Mouse (Mus musculus) limb, embryonic 14.5 days (tissue): ENCODE results near the gene Itga11. TPM values are rescaled to one million over a fixed set of nuclear protein-coding genes. Genes with fewer than 3 reads are reported as not detected.
"Not testable (repeated sequence)": the region's sequence is repeated elsewhere in the genome, so short reads cannot be mapped to it uniquely, and the experiment has no call there.

ENCODE experiments used
- ATAC-seq: fragments of 200-750 bp; cut with Nextera tagmentation; 2 replicates; pipeline ENCODE4 v1.8.0; 2017; ENCODE audit warnings: low read depth, moderate number of reproducible peaks, moderate TSS enrichment; ENCODE audit not compliant: low FRiP score
- DNase-seq: peaks from one replicate; pipeline ENCODE4 v3.0.0-alpha.2; 2015; ENCODE audit warnings: low spot score
- H3K27ac ChIP-seq: fragments of 300-500 bp; sonication (generic); replicated peaks from 2 replicates; pipeline ENCODE4 v1.5.1; 2014; ENCODE audit warnings: low read depth, mild to moderate bottlenecking, low read length, moderate library complexity, mixed read lengths
- H3K27me3 ChIP-seq: fragments of 300-500 bp; sonication (generic); 2 replicates; pipeline ENCODE4 v1.6.1; 2014; ENCODE audit warnings: low read length, mixed read lengths; ENCODE audit not compliant: control insufficient read depth, insufficient read depth
- H3K36me3 ChIP-seq: fragments of 300-500 bp; sonication (generic); 2 replicates; pipeline ENCODE4 v1.6.1; 2014; ENCODE audit warnings: mild to moderate bottlenecking, low read length, moderate library complexity, mixed read lengths; ENCODE audit not compliant: control insufficient read depth, insufficient read depth
- H3K4me1 ChIP-seq: fragments of 300-500 bp; sonication (generic); 2 replicates; pipeline ENCODE4 v1.6.1; 2014; ENCODE audit warnings: antibody characterized with exemption, low read length, mixed read lengths; ENCODE audit not compliant: control insufficient read depth, insufficient read depth
- H3K4me2 ChIP-seq: fragments of 300-500 bp; sonication (generic); replicated peaks from 2 replicates; pipeline ENCODE4 v1.6.1; 2014; ENCODE audit warnings: low read depth, mild to moderate bottlenecking, low read length, moderate library complexity; ENCODE audit not compliant: severe bottlenecking
- H3K4me3 ChIP-seq: fragments of 300-500 bp; sonication (generic); replicated peaks from 2 replicates; pipeline ENCODE4 v1.5.1; 2014; ENCODE audit warnings: low read length
- H3K9ac ChIP-seq: fragments of 300-500 bp; sonication (generic); 2 replicates; pipeline ENCODE4 v1.6.1; 2014; ENCODE audit warnings: mild to moderate bottlenecking, low read depth, low read length, moderate library complexity; ENCODE audit not compliant: severe bottlenecking
- H3K9me3 ChIP-seq: fragments of 300-500 bp; sonication (generic); 2 replicates; pipeline ENCODE4 v1.6.1; 2016; ENCODE audit warnings: low read length; ENCODE audit not compliant: control insufficient read depth
- POLR2A ChIP-seq: fragments of 200-500 bp; IDR thresholded peaks from 2 replicates; pipeline ENCODE4 v1.8.0; 2012; ENCODE audit warnings: inconsistent platforms, mild to moderate bottlenecking, moderate library complexity, borderline replicate concordance; ENCODE audit not compliant: insufficient read depth, insufficient read length; ENCODE audit errors: extremely low read depth
- WGBS: fragments of 180-500 bp; shearing (Covaris S2); extraction: QIAGEN DNeasy Blood & Tissue Kit; methylation state at CpG from one replicate; pipeline ENCODE4 v1.1.7; 2014; 5-methylcytosine and 5-hydroxymethylcytosine counted together
- polyA plus RNA-seq, 2 experiments: library from polyadenylated mRNA; depleted of rRNA in 1 of 2; stranded (reverse) in 1 of 2; unstranded in 1 of 2; fragments of >200 nt; fragmentation: Nextera tagmentation in 1 of 2; extraction: Ambion mirVana in 1 of 2; gene quantifications; 2 replicates each; pipeline versions ENCODE4 v1.2.1 to v1.2.3; 2012 to 2014

Gene Itga11
- polyA plus RNA-seq, 2 experiments = 11.6 to 18.2 TPM

- H3K27ac ChIP-seq = no peak overlapping the region
- WGBS = 47% methylated on average over 16 of the region's 16 CpGs
- ATAC-seq = no peak
Measured at GRCm38 (mm10) chr9:62782976-62783781, 105.6 kb downstream of the Itga11 start.

GRCm38 (mm10) chr9:62784233-62784632 is 106.6 kb downstream of the Itga11 start:
- 94% methylated on average over 2 of the region's 2 CpGs for WGBS
- Histone ChIP-seq H3K4me3 (no peak overlapping the region), H3K36me3 (no peaks in the 10 kb centered on the region), H3K9me3 (no peaks in the 10 kb centered on the region), H3K4me2 (no peak overlapping the region), H3K27me3 (no peaks in the 10 kb centered on the region), H3K9ac (no peak overlapping the region), H3K4me1 (no peaks in the 10 kb centered on the region), H3K27ac (no peak overlapping the region)
- ATAC-seq (no peak), DNase-seq (no peak)
- no peak for TF ChIP-seq POLR2A

More at GRCm38 (mm10) chr9:62782976-62783781, 105.6 kb downstream of the Itga11 start:
- no peak overlapping the region for H3K4me3 ChIP-seq
- H3K27me3 ChIP-seq = no peaks in the 10 kb centered on the region
- no peaks in the 10 kb centered on the region for H3K4me1 ChIP-seq
- no peaks in the 10 kb centered on the region for H3K36me3 ChIP-seq
- peak; percentile 31 for DNase-seq
- no peak for TF ChIP-seq POLR2A
- H3K9ac ChIP-seq = no peak overlapping the region
- H3K4me2 ChIP-seq = no peak overlapping the region
- no peaks in the 10 kb centered on the region for H3K9me3 ChIP-seq

GRCm38 (mm10) chr9:62786721-62787120 is 109.1 kb downstream of the Itga11 start:
- DNase-seq = no peak
- ATAC-seq = no peak
- TF ChIP-seq POLR2A = no peak
- H3K27ac ChIP-seq = no peak overlapping the region
- no peaks in the 10 kb centered on the region for H3K4me1 ChIP-seq
- WGBS = 80% methylated on average over 5 of the region's 5 CpGs
- H3K4me2 ChIP-seq = no peak overlapping the region
- no peaks in the 10 kb centered on the region for H3K27me3 ChIP-seq
- no peaks in the 10 kb centered on the region for H3K9me3 ChIP-seq
- no peaks in the 10 kb centered on the region for H3K36me3 ChIP-seq
- H3K9ac ChIP-seq = no peak overlapping the region
- H3K4me3 ChIP-seq = no peak overlapping the region

GRCm38 (mm10) chr9:62789856-62790255 is 112.2 kb downstream of the Itga11 start:
- ATAC-seq = no peak
- no peaks in the 10 kb centered on the region for H3K27me3 ChIP-seq
- WGBS = 81% methylated on average over 12 of the region's 12 CpGs
- H3K4me2 ChIP-seq = no peak overlapping the region
- H3K9me3 ChIP-seq = no peaks in the 10 kb centered on the region
- TF ChIP-seq POLR2A = no peak
- no peak overlapping the region for H3K4me3 ChIP-seq
- no peaks in the 10 kb centered on the region for H3K4me1 ChIP-seq
- H3K27ac ChIP-seq = no peak overlapping the region
- H3K9ac ChIP-seq = no peak overlapping the region
- H3K36me3 ChIP-seq = peaks cover 7% of the 10 kb centered on the region; the same call in 1 of the 2 replicates
- no peak for DNase-seq

DNA sequence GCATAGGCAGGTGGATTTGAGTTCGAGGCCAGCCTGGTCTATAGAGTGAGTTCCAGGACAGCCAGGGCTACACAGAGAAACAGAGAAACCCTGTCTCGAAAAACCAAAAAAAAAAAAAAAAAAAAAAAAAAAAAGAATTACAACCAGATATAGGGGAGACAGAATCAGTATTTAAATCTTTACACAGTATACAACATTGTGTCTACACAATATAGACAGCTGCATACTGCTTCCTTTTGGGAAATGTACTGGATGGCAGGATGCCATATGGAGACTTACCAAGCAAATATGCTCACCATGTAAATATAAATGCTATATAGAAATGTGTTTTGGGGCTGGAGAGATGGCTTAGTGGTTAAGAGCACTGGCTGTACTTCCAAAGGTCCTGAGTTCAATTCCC is 121.6 kb downstream of the Itga11 start:
- DNase-seq, H3K4me3 ChIP-seq, H3K4me1 ChIP-seq, H3K4me2 ChIP-seq, H3K9ac ChIP-seq, ATAC-seq, H3K27me3 ChIP-seq, H3K9me3 ChIP-seq, H3K27ac ChIP-seq: not testable (repeated sequence)
- WGBS = 83% methylated on average over 2 of the region's 2 CpGs
- H3K36me3 ChIP-seq = peaks cover 37% of the 10 kb centered on the region
